Mouse (Mus musculus) urinary bladder, postnatal 10 days (tissue): Measurements from ENCODE around the gene Usp33.

Source experiments
- DNase-seq: peaks from one replicate; pipeline ENCODE4 v3.0.0; 2022; ENCODE audit warnings: low spot score

Usp33 gene

DNA sequence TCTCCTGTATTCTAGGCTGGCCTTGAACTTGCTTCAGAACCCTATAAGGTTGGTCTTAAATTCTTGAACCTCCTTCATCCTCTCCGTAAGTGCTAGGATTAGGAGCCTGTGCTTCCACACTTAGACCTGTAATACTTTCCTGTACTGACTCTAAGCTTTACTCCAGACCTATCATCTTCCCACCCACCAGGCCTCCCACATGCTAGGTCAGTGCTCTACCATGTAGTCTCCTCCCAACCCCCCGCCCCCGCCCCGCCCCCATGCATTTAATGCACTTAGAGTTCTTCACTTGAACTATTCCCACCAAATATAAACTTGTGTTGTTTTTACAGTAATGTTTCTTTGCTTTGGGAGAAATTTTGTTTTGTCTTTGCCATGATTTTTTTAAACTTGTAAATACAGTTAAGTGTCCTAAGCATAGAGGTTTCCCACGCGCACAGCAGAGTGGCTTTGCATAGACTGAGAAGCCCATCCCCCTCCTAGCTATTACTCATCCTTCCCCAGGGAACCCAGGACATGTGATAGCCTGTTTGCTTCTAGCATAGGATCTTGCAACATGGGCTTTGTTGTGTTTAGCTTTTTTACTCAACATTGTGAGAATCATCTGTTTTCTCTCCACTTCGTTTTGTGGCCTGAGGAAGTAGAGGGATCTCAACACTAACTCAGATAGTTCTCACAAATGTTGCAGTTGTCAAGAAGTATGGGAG, 55.8 kb downstream of the Usp33 start:
- DNase-seq: no peak

DNA sequence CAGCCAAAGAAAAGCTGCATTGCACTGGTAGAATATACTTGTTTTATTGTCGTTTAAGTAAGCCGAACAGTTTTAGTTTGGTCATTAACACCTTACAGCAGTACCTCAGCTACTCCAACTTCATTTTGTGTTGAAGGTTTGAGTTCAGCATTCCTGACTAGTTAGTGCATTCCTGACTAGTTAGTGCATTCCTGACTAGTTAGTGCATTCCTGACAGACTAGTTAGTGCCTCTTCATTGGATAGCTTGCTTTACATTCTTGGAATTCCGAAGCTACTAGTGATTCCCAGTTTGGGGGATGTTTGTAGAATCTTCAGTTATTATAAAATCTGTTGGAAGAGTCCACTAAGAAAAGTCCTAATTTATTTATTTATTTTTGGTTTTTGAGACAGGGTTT, 56.4 kb downstream of the Usp33 start:
- no peak for DNase-seq

DNA sequence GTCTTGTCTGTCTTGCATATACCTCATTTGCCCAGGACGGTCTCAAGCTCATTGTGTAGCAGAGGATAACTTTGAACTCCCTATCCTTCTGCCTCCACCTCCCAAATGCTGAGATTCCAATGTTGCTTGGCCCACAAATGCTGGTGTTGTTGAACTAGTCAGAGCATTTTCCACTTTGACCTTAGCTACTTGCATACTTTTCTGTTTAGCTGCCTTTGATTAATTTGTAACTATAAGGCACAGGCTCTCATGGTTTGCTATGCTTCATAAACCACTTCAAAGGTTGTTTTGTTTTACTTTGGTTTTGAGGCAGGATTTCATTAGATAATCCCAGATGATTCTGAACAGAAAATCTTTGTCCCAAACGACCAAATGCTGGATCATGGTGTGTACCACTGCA, 57.5 kb downstream of the Usp33 start:
- no peak for DNase-seq

DNA sequence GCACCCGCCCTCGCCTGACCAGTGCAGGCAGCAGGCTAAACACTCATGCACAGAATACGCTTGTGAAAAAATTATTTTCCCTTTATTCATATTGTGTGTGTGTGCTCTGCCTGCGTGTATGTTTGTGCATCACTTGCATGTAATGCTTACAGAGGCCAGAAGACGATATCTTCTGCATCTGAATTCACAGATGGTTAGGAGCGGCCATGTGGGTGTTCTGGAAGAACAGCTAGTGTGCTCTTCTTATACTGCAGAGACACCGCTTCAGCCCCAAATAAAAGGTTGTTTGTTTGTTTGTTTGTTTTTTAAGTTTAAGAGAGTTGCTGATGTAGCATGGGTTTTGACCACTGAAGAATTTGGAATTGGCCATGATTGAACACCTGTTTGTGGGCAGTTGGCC, 59.1 kb downstream of the Usp33 start:
- DNase-seq: no peak

DNA sequence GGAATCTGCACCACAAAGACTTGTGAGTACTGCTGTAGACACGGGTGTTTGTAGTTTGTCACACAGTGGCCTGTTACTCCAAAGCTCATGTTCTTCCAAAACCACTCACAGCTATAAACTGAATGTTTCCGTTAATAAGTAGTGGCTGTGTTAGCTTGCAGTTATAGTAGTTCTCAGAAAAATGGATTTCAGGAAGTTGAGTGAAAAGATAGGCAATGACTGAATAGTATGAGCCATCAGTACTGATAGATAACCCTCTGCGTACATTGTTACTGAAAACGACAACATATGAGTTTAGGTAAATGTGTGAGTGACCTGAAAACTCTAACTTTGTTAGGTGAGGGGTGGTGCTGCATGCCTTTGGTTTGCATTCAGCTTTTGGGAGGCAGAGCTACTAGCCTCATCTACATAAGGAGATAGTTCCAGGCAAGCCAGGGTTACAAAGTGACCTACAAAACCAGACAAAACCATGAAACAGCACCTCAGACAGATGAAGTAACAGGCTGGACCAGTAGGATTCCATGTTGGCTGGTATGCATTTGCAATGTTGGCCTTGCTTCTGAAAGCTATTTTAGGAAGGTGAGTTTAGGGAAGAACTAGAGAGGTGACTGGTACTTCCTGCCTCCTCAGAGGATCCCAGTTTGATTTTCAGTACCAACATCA, 59.8 kb downstream of the Usp33 start:
- DNase-seq: no peak

DNA sequence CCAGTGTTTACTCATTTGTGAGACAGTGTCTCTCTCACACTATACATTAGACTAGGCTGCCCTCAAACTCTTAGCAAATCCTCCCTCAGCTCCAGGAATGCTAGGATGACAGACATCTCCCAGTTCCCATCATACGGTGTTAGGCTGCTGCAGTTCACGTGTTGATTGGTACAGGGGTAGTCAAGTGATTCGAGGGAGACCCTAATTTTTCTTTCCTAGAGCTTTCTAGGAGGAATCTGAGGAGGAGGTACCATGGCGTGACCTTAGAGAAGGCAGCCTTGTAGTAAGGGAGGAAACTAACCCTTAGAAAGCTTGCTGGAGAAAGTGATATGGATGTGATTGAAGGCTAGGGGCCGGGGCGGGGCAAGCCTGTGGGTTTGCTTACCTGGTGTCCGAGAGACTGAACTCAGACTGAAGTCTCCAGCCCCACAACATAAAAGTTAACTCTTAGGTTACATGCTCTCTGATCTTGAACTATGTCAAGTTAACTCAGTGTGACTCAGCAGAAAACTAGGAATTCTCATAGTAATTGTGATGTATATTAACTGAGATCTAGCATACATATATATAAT, 64.8 kb downstream of the Usp33 start:
- no peak for DNase-seq

DNA sequence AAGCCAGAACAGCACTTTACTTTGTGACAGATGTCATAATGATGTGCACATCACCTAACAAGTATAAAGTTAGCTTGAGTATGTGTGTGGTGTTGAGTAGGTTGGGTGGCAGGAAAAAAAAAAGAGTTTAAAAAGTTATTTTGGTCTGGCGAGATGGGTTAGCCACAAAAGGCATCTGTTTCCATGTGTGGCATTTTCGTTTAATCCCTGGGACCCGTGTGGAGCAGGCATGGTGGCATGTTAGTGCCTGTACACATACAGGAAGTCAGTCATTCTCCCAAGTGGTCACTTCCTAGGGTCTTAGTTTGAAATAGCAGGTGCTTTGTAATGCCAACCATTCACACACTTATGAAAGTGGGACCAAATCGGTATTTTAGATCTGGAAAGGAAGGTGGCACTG, 66.1 kb downstream of the Usp33 start:
- no peak for DNase-seq

DNA sequence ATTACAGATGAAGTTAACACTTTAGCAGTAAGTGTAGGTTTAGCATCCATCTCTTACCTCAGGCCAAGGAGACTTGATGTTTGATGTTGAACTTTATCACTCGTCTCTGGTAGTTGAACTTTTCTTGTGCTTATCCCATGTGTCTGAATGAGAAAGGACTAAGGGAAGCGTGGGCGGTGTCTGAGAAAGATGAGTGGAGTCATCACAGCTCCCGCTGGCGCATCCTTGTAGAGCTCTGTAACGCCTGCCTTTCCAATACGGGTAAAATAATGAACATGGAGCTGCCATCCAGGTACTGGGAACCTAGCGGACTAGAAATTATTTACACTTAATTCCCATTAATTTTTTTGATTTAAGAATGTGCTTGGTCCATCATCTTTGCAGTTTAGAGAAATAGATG, 82.6 kb downstream of the Usp33 start:
- DNase-seq: no peak

DNA sequence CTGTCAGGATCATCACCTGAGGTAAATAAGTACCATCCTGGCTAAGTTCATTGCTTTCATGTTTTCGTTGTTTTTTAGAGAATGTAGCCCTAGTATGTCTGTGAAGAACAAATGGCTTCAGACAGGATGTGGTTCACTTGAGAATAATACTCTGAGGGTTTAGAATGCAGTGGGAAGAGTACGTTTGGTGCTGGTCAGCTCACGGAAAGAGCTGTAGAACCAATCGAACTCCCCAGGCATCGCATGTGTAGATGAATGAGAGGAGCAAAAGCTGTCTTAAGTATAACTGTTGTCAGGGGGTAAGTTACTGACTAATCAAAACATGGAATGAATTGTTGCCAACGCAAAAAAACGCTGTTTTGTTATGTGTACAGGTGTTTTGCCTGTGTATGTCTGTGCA, 86.4 kb downstream of the Usp33 start:
- no peak for DNase-seq

DNA sequence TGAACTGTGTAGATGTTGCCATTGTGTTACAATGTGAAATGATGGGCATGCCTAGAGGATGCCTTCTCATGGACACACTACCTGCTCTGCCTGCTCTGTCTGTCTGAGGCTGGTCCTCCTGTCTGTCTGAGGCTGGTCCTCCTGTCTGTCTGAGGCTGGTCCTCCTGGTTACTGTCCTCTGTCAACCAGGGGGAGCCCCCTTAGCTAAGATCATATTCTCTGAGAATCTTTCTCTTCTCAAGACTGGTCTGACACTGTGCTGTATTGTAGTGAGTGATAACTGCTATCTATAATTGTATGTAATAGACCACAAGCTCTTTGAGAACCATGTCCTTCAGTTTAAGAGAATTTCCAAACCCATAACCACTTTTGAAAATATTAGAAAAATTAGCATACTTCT, 89.3 kb downstream of the Usp33 start:
- DNase-seq: no peak

DNA sequence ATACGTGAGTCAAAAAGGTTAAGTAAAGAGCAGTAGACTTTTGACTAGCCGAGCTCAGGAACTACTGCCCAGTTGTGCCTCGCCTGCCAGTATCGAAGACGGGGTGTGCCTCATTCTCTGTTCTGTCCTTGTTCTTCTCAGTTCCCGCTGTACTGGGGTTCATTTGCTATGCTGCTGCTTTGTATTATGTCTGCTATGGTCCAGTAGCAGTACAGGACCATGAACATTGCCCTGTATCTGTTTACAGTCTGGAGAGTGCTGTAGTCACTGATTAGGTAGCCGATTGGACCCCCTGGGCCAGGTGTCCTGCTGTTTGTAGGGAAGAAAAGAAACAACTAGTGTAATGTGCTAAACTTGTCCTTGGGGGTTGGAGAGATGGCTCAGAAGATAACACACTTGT, 91.8 kb downstream of the Usp33 start:
- DNase-seq: no peak

DNA sequence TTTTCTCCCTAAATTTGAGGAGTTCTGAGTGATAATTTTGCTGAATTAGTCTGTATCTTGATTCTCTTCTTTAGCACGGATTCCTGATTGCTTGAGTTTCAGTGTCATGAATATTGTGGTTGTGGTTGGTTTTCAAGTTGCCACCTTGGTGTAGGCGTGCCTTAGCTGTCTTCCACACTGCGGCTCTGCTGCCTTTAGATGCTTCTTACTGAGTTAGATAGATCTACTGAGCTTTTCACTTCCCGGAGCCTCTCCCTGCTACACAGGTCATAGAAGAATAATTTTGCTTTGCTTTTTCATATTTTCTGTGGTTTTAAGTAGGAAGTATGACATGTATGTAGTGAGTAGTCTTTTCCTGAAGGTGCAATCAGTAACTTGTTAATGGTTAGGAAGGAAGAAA, 96.5 kb downstream of the Usp33 start:
- DNase-seq: no peak
